Mouse (Mus musculus): Measurements from ENCODE around the gene Plxnd1.

- TF ChIP-seq CTCF (IDR thresholded peaks at IDR 0.05; ENCODE audit: borderline replicate concordance, insufficient read depth, low read length) (no peak), POLR2A (IDR thresholded peaks at IDR 0.05; ENCODE audit: low read depth, low read length) (no peak)
Observed at GRCm38 (mm10) chr6:116013687-116014086, 18.9 kb upstream of the Plxnd1 start.
